Mouse (Mus musculus): ENCODE measurements around the gene Fbxo44.

GRCm38 (mm10) chr4:148147714-148148113 is 12.6 kb downstream of the Fbxo44 start:
- no peak for TF ChIP-seq CTCF (IDR thresholded peaks at IDR 0.05; ENCODE audit: borderline replicate concordance, control insufficient read depth, extremely low read depth, insufficient read depth, low read length, poor library complexity)
- no peak for TF ChIP-seq POLR2A (IDR thresholded peaks at IDR 0.05; ENCODE audit: control insufficient read depth, extremely low read depth, insufficient read depth, low read length, poor library complexity)
